Mouse (Mus musculus) monocyte, adult 2 months (primary cell): ENCODE results near the gene Polr3e.
A peak's percentile ranks its signal among the peaks of the same experiment; 100 is the strongest.
"Not testable (repeated sequence)": the region's sequence is repeated elsewhere in the genome, so short reads cannot be mapped to it uniquely, and the experiment has no call there.

Experiments
- DNase-seq, 2 experiments: peaks; one replicate each; pipeline ENCODE4 v3.0.0; 2022; ENCODE audit warnings: low spot score in 2 of 2, low read depth in 1 of 2

Gene Polr3e

DNA sequence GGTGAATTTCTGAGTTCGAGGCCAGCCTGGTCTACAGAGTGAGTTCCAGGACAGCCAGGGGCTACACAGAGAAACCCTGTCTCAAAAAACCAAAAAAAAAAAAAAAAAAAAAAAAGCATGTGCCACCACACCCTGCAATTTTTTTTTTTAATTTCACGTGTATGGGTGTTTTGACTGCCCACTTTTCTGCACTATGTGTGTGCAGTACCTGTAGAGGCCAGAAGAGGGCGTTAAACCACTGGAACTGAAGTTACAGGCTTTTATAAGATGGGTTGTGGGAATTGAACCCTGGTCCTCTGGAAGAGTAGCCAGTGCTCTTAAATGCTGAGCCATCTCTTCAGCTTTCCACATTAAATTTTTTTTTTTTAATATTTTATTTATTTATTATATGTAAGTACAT is 7.4 kb upstream of the Polr3e start:
- not testable (repeated sequence) for DNase-seq

DNA sequence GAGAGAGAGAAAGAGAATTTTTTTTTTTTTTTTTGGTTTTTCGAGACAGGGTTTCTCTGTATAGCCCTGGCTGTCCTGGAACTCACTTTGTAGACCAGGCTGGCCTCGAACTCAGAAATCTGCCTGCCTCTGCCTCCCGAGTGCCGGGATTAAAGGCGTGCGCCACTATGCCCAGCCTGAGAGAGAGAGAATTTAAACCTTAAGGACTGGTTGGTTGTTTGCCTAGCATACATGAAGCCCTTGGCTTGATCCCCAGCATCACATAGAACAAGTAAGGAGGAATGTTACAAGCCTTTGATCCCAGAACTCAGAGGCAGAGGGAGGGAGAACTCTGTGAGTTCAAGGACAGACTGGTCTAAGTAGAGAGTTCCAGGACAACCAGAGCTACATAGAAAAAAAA is 6.3 kb upstream of the Polr3e start:
- DNase-seq, result not testable (repeated sequence)

DNA sequence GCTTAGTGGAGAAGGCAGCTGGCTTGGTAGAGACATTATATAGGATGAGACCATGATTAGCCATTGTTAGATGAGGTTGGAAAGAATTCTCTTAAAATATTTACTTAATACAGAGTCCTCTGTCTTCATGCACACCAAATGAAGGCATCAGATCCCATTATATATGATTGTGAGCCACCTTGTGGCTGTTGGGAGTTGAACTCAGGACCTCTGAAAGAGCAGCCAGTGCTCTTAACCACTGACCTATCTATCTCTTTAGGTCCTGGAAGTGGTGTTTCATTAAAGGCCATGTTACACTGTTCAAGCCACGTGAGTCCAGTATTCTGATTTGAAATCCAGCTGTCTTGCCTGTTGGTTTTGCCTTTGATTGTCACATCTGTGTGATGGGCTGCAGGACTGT is 4.2 kb upstream of the Polr3e start:
- no peak for DNase-seq

DNA sequence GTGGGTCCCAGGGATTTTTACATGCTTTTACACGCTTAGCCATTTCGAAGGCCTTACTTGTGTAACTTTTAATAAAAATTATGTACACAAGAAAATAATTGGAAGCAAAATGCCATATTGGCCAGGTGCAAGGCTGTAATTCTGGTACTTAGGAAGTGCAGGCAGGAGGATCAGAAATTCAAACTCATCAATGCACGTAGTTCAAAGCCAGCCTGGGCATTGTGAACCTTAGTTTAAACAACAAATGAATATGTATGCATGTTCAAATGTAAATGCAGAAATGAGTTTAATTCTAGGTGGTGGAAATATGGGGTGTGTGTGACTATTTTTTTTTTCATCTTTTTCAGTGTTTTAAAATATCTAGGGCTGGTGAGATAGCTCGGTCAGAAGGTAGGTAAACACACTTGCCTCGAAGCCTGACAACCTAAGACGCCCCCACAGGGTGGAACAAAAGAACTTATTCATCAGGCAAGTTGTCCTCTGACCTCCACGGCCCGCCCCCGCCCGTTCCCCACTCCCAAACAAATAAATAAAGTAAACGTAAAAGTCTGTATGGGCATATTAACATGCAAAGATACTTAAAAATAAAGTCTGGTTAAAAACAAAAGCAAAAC is 1.2 kb upstream of the Polr3e start:
- no peak for DNase-seq

DNA sequence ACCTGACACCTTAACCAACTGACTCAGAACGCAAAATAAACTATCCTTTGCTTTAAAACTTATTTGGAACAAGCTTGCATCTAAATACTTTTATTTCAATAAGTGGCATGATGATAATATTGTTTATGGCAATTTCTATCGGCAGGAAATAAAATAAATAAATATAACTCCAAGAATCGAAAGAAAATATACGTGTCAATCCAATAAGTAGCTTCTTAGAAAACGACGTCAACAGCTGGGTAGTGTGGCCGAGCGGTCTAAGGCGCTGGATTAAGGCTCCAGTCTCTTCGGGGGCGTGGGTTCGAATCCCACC is 309 bp upstream of the Polr3e start:
- DNase-seq, result no peak

DNA sequence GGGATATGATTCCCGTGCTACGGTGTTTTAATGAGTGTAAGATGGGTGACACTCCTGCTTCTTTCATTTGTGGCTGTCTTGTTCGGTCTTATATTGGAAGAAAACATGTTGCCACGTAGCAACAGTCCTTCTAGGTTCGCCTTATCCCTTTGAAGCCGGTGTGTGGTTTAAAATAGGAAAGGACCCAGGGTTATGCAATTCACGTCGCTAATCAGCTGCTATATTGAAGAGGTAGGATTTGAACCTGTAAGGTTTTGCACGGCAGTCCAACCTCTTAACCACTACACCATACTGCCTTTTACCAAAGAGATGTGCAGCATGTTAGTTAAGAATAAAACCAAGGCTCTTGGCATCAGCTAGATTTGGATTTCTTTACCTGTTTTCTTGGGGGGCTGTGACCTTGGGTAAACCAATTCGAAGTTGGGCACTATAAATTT is 1.0 kb downstream of the Polr3e start:
- peak; percentile 42 to 58 for DNase-seq

DNA sequence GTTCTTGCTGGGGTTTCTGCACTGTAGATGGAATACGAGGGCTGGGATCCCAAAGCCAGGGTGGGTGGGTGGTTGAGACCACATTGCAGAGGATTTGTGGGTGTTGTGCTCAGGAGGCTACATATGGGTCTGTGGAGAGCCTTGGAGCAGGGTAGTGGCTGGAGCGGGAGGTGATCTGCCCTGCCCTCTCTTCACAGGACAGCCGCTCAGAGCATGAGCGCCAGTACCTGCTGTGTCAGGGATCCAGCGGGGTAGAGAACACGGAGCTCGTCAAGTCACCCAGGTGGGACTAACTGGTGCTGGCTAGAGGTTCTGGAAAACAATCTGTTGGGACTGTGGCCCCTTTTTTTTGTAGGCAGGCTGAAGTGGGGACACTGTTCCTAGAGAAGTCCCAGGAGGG is 15.6 kb downstream of the Polr3e start:
- no peak for DNase-seq

DNA sequence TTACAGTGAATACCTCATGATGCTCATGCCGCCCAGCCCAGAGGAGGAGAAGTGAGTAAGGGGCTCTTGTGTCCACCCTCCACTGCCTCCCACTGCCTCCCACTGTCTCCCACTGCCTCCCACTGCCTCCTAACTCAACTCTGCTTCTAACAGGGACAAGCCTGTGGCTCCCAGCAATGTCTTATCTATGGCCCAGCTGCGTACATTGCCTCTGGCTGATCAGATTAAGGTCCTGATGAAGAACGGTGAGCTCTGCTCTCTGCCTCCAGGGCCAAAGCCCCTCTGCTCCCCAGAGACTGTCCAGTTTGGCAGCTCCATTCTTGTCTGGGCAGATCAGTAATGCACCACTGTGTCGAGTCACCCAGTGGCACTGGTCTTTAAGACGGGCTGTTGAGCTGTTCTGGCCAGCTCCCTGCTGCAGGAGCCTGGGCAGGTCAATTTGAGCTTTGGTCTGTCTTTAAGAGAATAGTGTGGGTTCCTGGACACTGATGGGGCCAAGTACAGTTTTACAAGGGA is 16.2 kb downstream of the Polr3e start:
- DNase-seq, result no peak

DNA sequence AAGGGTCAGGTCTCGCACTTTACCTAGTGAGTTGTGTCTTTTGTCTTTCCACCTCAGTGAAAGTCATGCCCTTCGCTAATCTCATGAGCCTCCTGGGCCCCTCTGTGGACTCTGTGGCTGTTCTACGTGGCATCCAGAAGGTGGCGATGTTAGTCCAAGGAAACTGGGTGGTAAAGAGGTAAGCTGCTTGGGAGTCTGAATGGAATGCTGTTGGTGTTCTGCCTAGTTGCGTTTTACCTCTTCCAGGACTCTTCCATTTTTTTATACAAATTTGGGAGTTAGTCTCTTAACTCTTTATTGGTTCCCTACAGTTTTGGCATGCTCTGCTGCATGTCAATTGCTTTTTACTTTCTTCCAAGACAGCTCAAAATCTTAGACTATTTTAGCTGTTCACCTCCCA is 17.2 kb downstream of the Polr3e start:
- DNase-seq, result peak in 1 of 2 experiments; percentile 4

DNA sequence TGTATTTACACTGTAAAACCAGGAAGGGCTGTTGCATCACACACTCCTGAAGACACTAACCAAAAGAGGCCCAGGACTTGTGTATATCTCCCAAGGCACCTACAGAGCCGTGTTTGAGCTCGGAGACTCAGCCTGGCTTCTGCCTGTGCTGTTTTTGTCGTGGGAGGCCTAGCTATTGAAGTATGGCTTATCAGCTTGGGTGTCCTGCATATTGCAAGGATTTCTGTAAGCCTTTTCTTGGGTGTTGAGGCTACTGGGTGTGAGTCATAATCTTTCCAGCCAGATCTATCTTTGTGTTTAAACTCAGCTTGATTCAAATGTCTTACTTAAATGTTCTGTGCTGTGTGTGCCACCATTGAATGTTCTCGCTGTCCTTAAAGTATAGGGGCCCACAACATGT is 19.0 kb downstream of the Polr3e start:
- DNase-seq, result no peak

DNA sequence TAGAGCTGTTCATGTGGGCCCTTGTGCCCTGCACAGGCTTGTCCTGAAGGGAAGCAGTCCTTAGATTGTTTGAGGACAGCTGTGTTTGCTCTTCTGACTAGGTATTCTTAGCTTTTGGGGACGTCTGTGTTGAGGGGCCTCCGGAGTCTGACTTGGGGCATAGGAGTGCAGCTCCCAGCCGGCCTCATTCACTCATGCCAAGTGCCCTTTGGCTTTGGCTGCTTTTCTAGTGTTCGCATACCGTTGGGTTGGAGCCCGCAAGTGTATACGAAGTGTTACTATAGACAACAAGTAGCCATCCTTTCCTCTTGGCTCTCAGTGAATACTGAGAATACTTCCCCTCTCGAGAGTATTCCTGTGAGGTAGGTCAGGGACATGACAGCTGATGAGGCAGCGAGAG is 20.7 kb downstream of the Polr3e start:
- no peak for DNase-seq

DNA sequence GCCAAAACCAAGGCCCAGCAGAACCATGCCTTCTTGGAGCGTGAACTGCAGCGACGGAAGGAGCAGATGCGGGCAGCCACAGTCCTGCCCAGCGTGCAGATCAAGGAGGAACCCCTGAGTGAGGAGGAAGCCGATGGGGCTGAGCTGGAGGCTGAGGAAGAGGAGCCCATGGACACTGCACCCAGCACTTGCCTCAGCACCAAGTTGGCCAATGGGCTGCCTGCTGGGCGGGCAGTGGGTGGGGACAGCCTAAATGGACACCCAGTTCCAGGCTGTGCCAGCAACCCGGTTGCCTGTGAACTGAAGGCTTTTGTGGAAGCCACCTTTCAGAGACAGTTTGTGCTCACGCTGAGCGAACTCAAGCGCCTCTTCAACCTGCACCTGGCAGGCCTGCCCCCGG is 22.8 kb downstream of the Polr3e start:
- DNase-seq, result no peak

DNA sequence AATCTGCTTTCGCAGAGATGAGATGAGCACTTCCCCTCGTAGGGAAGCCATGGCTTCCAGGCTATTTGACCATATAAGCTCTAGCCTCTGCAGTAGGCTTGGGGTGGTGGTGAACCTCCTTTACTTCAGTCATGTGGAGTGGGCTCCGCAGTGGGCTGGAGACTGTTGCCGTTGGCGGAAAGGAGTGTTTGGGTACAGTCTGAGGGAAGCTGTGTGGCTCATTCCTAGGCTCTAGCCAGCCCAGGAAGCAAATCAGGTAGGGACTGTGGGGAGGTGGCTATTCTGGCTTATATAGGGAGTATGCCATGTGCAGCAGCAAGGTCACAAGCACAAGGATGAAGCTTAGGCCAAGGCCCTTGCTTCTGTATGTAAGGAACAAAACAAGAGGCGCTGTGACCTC is 23.7 kb downstream of the Polr3e start:
- no peak for DNase-seq

DNA sequence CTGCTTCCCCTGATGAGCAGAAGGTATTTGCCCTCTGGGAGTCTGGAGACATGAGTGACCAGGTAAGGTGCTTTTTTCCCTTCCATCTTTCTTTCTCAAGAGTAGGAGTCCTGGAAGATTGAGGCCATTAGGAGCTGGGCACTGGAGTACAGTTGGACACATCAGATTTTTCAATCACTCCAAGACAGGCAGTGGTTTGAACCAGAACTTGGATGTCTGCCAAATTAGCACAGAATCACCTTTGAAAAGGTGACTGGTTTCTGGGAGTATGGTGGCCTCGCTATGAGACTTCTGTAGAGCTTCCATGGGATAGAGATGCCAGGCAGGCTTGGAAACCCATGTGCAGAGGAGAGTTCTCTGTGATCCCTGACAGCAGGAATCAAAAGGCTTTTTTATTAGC is 25.0 kb downstream of the Polr3e start:
- no peak for DNase-seq

DNA sequence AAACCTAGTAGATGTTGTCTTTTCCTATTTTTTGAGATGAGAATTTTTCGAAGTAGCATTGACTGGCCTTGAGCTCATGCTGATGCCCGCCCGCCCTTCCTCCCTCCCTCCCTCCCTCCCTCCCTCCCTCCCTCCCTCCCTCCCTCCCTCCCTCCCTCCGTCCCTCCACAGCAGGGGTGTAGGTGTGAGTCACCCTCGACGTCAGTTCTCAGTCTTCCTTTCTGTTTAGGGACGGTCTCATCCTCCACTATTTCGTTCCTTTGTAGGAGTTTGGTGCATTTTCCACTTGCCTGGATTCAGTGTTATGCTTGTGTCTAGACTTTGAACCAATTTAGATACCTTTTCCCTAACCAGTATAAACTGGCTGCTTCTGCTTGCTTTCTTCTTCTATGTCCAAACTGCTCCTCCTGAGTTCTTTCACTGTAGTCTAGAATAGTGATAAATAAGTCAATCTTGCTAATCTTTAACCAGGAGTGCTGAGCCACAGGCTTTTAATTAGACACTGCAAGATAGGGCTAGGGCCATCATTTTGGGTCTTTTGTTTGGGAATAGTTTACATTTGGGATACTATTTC is 26.5 kb downstream of the Polr3e start:
- DNase-seq, result no peak

DNA sequence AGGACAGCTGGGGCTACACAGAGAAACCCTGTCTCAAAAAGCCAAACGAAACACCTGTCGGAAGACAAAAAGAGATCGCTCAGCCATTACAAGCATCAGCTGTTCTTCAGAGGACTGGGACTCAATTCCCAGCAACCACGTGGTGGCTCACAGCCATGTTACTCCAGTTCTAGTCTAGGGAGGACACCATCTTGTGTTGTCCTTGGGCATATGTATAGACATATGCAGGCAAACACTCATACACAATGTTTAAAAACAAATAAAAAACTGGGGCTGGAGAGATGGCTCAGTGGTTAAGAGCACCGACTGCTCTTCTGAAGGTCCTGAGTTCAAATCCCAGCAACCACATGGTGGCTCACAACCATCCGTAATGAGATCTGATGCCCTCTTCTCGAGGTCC is 36.0 kb downstream of the Polr3e start:
- DNase-seq, result not testable (repeated sequence)

DNA sequence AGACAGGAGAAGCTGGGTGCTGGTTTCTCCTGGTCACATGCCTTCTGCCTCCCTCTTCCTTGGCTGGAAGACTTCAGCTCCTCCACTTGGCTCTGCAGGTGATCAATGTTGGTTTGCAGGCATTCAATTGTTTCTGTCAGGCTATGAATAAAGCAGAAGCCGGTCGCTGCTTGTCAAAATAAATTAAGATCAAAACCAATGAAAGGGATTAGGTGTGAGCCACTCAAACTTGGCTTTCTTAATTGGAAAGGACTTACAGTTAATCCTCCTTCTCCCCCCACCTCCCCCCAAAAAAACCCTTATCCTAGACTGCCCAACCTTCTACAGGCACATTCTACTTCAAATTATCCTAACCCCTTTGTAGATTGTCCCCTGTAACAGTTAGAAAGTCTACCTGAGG is 42.6 kb downstream of the Polr3e start:
- no peak for DNase-seq

DNA sequence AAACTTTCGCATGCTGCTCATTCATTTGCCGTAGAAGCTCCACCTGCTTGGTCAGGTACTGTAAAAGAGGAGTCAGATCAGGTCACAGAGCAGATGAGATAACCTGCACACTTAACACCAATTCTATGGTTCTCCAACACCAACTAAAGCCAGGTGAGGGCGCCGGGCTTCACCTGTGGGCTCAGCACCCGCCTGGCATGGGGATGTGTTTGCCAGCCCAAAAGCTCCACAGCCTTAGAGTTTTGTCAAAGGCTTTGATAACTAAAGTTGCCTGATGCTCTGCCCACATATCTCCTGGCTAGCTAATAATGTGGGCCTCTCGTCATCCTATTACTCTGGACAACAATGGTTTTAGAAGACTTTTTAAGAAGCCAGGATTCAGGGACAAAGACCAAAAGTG is 43.1 kb downstream of the Polr3e start:
- no peak for DNase-seq

DNA sequence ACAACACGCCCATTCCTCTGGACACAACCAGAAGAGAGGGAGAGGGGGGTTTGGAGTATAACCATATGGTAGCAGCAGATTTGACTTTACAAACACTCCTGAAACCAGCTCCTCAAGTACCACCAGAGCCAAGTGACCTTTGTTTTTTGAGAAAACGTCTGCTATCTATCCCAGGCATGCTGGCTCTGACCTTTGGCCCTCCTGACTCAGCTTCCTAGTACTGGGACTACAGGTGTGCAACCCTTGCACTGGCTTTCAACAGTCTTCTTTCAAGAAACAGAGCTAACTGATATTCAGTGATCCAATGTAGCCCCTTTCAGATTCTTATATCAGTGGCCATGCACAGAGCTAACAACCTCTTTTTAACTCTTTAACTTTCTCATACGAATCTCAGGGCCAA is 44.3 kb downstream of the Polr3e start:
- no peak for DNase-seq

DNA sequence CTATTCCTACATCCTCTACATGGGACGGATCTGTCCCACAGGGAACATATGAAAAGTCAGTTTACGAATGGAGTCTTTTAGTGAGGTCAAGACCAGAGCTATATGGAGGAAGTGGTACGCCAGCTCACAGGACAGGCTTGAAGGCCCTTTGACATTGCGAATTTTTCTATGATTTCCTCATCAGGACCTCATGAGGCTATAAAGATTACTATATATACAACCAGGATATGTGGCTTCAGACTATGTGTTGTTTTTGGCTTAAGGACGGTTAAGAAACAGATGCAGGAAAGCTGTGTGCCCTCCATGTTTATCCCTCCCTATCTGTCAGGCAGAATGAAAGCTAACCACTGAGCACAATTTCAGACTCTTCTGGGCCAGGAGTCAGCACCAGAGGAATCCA is 45.6 kb downstream of the Polr3e start:
- no peak for DNase-seq

DNA sequence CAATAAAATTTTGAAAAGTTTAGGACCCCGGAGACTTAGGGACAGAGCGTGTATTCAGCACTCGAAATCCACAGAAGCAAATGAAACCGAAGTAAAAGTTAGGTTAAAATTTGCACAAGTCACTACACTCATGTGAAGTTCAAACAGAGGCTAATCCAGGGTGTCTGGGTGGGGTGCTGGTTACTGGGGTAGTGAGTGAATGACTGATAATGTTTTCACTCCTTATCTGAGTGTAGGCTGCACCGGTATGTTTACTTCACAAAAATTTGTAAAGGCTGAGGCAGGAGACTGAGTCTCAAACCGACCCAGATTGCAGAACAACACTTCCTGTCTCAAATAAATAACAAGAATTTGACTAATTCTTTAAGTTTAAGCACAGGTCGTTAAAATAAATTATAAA is 51.7 kb downstream of the Polr3e start:
- DNase-seq, result no peak

DNA sequence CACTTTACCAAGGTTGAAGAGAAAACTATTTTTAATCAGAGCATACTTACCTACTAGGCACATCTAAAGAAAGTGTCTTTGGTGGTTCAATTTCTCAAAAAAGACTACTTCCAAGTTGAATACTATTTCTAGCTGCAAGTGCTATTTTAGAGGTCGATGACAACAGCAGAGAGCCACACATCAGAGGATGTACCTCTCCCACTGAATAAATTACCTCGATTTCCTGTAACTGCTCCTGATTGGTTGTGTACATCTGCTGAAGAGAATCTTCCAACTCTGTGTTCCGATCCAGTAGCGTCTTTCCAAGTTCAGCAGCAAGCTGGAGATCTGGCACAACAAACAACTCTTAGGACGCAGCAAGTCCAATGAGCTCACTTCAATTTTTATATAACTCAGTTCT is 52.6 kb downstream of the Polr3e start:
- DNase-seq, result no peak

DNA sequence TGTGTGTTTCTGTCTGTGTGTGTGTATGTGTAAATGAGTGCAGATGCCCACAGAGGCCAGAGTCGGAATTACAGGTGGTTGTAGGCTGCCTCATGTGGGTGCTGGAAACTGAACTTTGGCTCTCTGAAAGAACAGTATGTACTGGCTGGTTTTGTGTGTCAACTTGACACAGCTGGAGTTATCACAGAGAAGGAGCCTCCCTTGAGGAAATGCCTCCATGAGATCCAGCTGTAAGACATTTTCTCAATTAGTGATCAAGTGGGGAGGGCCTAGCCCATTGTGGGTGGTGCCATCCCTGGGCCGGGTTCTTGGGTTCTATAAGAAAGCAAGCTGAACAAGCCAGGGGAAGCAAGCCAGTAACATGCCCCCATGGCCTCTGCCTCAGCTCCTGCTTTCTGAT is 54.9 kb downstream of the Polr3e start:
- not testable (repeated sequence) for DNase-seq
